Mouse (Mus musculus) ES-E14 (cell line): ENCODE data around the gene Pde4d.

Experiments
- CHD2 ChIP-seq: IDR thresholded peaks from 2 replicates; pipeline ENCODE4 v1.6.1; 2014; ENCODE audit warnings: mild to moderate bottlenecking, low read depth, low read length, inconsistent platforms
- HCFC1 ChIP-seq: IDR thresholded peaks from 2 replicates; pipeline ENCODE4 v1.6.1; 2012; ENCODE audit warnings: low read length, inconsistent platforms, borderline replicate concordance; ENCODE audit not compliant: insufficient read depth
- MAFK ChIP-seq: IDR thresholded peaks from 2 replicates; pipeline ENCODE4 v1.6.1; 2014; ENCODE audit warnings: mild to moderate bottlenecking, low read depth, low read length, inconsistent platforms; ENCODE audit not compliant: insufficient read depth
- ZC3H11A ChIP-seq: IDR thresholded peaks from 2 replicates; pipeline ENCODE4 v1.6.1; 2012; ENCODE audit warnings: low read depth, mild to moderate bottlenecking, inconsistent platforms, low read length, borderline replicate concordance
- ZNF384 ChIP-seq: IDR thresholded peaks from 2 replicates; pipeline ENCODE4 v1.6.1; 2012; ENCODE audit warnings: low read depth, low read length, inconsistent platforms

DNA sequence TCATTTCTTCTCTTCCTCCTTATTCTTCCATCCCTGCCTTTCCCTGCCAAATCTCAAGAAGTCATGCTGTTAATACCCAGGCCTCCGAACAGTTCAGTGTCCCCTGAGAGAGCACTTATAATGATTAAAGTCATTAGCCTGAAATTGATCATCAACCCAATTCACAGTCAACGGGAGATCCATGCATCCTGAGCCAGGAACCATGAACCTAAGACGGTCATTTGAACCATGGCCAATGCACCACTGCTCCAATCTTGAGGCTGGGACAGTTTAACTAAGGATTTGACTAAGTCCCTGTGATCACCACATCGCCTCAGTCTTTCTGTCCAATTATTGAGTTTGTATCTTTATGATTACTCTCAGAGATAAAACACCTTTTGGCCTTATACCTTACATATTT, 952.6 kb downstream of the Pde4d start:
- TF ChIP-seq CHD2 (no peak), MAFK (no peak), HCFC1 (no peak), ZC3H11A (no peak), ZNF384 (no peak)
